Mouse (Mus musculus): ENCODE data around the gene Zbtb2.

Zbtb2 gene

GRCm38 (mm10) chr10:4327716-4328115 is 60.2 kb downstream of the Zbtb2 start:
- DNase-seq: no peak

- no peak for DNase-seq
Measured at GRCm38 (mm10) chr10:4325562-4325961, 62.3 kb downstream of the Zbtb2 start.

GRCm38 (mm10) chr10:4323885-4324284 is 64.0 kb downstream of the Zbtb2 start:
- no peak for DNase-seq

Data from right cerebral cortex, postnatal 25 days (tissue).